Mouse (Mus musculus): Measurements from ENCODE around the gene Ring1. TPM values are rescaled to one million over a fixed set of nuclear protein-coding genes. Genes with fewer than 3 reads are reported as not detected.

The Ring1 gene
- total and polyA plus RNA-seq, 2 experiments from 2014 or later: 19.1 to 19.2 TPM

DNA sequence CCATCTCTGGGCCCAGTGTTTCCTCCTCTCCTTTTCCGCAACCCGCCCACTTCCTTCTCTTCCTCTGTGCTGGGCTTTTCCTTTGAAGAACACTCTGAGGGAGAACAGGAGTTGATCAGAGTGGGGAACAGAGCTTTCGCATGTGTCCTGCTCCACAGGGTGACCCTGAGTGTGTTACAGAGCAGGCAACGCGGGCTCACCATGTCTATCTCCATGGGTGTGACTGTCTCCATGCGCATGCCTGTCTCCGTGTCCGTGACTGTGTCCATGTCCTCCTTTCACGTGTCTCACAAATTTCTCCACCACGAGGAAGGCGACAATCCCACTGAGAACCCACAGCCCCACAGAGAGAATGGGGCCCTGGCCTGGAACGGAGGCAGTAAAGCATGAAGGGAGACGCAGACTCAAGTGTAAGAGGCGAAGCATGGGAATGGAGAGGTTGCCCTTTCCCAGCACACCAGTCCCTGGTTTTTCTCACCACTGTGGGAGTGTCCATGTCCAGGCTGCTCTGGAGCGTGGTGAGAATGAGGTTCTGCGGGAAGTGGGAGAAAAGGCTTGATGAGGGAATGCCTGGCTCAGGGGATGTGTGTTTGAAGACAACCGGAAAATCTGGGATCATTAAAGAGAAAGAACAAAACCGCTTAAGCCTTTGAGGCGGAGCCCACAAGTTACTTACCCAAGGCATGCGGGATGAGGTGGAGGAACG lies 5.6 kb upstream of the Ring1 start:
- Histone ChIP-seq H3K4me2 (ENCODE audit: low read depth, low read length) (peak overlapping the region; percentile 88), H3K9ac (replicated peaks; ENCODE audit: low read length) (peak overlapping the region; percentile 89), H3K27ac (no peak overlapping the region; the same call in 1 of the 2 replicates), H3K27me3 (ENCODE audit: insufficient read depth, low read length) (no peaks in the 10 kb centered on the region), H3K4me3 (ENCODE audit: low read length) (peak overlapping the region; percentile 68), H3K36me3 (ENCODE audit: insufficient read depth, low read length) (peaks cover 18% of the 10 kb centered on the region), H3K9me3 (ENCODE audit: low read length) (no peaks in the 10 kb centered on the region), H3K4me1 (ENCODE audit: insufficient read depth, low read length) (peaks cover 34% of the 10 kb centered on the region)
- WGBS: 67% methylated on average over 21 of the region's 21 CpGs
- TF ChIP-seq CTCF (IDR thresholded peaks at IDR 0.05; ENCODE audit: low read depth): no peak
- DNase-seq (ENCODE audit: low spot score): no peak
- ATAC-seq: no peak

DNA sequence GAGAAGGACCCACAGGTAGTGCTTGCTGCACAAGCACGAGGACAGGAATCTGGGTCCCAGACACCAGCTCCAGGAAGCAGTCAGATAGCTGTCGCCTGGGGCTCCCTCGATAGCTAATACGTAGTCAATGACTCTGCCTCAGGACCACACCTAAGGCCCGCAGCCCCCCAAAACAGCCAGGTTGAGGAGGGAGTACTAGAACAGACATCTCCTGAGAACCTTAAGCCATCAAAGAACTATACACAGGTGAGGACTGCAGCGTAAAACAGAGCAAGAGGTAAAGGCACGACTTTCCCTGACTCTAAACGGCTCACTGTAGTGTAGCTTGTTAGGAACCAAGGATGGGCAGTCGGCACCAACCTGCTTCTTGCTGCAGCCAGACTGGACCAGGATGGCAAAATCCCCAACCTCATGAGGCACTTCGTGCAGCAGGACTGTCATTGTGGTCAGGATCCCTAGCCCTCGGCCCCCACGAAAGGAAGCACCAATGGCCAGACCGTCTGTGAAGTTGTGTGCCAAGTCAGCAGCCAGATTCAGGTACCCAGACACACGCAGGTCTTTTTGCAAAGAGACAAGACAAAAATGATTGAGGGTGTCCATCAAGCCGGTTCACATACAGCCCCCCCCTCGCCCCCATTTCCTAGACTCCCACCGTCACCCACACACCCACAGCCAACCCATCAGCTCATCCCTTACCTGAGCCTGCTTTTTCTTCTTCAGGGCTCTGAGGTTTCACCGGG lies 4.8 kb upstream of the Ring1 start:
- Histone ChIP-seq H3K27me3 (ENCODE audit: insufficient read depth, low read length) (no peaks in the 10 kb centered on the region), H3K4me1 (ENCODE audit: insufficient read depth, low read length) (peaks cover 34% of the 10 kb centered on the region), H3K36me3 (ENCODE audit: insufficient read depth, low read length) (peaks cover 18% of the 10 kb centered on the region), H3K4me3 (ENCODE audit: low read length) (no peak overlapping the region), H3K4me2 (ENCODE audit: low read depth, low read length) (0 out of 2 replicates have a peak overlapping the region, but pooled peaks have one; percentile 88), H3K9ac (replicated peaks; ENCODE audit: low read length) (no peak overlapping the region), H3K27ac (no peak overlapping the region), H3K9me3 (ENCODE audit: low read length) (no peaks in the 10 kb centered on the region)
- ATAC-seq (no peak), DNase-seq (ENCODE audit: low spot score) (no peak)
- TF ChIP-seq CTCF (IDR thresholded peaks at IDR 0.05; ENCODE audit: low read depth): no peak
- 88% methylated on average over 18 of the region's 18 CpGs for WGBS

DNA sequence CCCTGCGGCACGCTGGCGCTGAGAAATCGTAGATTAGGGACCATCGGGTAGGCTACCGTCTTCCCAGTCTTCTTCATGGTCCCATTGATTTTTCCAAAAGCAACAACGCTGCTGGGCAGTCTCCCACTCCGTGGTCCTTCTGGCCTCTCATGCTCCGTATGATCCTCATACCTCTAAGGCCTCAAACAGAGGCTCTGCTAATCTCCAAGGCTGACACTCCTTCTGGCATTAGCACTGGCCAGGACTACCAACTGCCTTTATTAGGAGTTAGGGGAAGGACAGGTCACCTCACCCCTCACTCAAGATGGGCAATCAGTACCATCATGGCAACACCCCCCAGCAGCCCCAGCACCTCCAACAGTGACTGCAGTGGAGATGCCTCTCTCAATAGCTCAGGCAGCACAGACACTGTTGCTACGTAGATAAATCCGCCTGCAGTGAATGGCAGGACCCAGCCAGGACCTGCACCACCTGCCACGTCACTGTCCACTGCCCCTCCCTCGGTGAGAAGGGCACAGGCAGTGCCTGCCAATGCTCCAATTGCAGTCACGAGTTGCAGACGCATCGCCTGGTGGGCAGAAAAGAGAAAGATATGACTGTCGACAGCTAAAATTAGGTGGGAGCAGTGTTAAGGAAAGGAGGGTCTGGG lies 4.1 kb upstream of the Ring1 start:
- H3K9me3 ChIP-seq (ENCODE audit: low read length): no peaks in the 10 kb centered on the region
- ATAC-seq (no peak), DNase-seq (ENCODE audit: low spot score) (no peak)
- peak overlapping the region; percentile 88; the same call in 1 of the 2 replicates for H3K27ac ChIP-seq
- 47% methylated on average over 17 of the region's 17 CpGs for WGBS
- peaks cover 36% of the 10 kb centered on the region for H3K4me1 ChIP-seq (ENCODE audit: insufficient read depth, low read length)
- peaks cover 18% of the 10 kb centered on the region for H3K36me3 ChIP-seq (ENCODE audit: insufficient read depth, low read length)
- H3K27me3 ChIP-seq (ENCODE audit: insufficient read depth, low read length): no peaks in the 10 kb centered on the region
- H3K4me3 ChIP-seq (ENCODE audit: low read length): 0 out of 2 replicates have a peak overlapping the region, but pooled peaks have one; percentile 65
- H3K9ac ChIP-seq (replicated peaks; ENCODE audit: low read length): no peak overlapping the region
- TF ChIP-seq CTCF (IDR thresholded peaks at IDR 0.05; ENCODE audit: low read depth): no peak
- H3K4me2 ChIP-seq (ENCODE audit: low read depth, low read length): 0 out of 2 replicates have a peak overlapping the region, but pooled peaks have one; percentile 98

DNA sequence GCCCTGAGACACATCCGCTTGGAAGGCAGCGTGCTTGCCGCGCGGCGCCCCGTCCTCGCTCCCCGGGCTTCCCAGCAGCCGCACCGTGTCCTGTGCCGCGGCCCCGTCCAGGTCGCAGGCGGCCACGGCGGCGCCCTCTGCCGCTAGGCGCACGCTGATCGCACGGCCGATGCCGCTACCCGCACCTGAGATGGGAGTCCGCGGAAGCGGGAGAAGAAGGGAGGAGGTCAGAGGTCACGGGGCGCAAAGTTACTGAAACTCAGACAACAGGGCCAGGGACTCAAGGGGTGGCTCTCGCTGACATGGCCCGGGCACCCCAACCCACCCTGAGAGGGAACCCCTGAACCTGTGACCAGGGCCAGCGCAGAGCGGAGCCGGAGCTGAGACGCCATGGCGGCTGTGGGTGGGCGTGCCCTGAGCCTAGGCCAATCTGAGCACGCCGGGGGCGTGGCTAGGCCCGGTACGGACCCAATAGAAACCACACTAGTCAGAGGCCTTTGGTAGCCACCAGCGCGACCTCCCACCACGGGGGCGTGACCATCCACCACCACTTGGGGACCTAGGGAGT lies 3.3 kb upstream of the Ring1 start, which contains the start of gene H2-Ke6:
TSS of gene H2-Ke6 (minus strand) at position 405 of the 568 bp plus-strand sequence.
- H3K4me2 ChIP-seq (ENCODE audit: low read depth, low read length): peak within 1 kb of the TSS; percentile 98
- DNase-seq (ENCODE audit: low spot score): peak; percentile 97
- peak within 1 kb of the TSS; percentile 69 for H3K9ac ChIP-seq (replicated peaks; ENCODE audit: low read length)
- peak; percentile 68 for ATAC-seq
- peaks cover 38% of the 10 kb centered on the region for H3K4me1 ChIP-seq (ENCODE audit: insufficient read depth, low read length)
- H3K27ac ChIP-seq: peak within 1 kb of the TSS; percentile 88
- 0 out of 2 replicates have a peak, but pooled peaks have one; percentile 12 for TF ChIP-seq CTCF (IDR thresholded peaks at IDR 0.05; ENCODE audit: low read depth)
- H3K27me3 ChIP-seq (ENCODE audit: insufficient read depth, low read length): no peaks in the 10 kb centered on the region
- under 1% methylated on average over 48 of the region's 49 CpGs for WGBS
- peaks cover 18% of the 10 kb centered on the region for H3K36me3 ChIP-seq (ENCODE audit: insufficient read depth, low read length)
- H3K9me3 ChIP-seq (ENCODE audit: low read length): no peaks in the 10 kb centered on the region
- peak within 1 kb of the TSS; percentile 65 for H3K4me3 ChIP-seq (ENCODE audit: low read length)

DNA sequence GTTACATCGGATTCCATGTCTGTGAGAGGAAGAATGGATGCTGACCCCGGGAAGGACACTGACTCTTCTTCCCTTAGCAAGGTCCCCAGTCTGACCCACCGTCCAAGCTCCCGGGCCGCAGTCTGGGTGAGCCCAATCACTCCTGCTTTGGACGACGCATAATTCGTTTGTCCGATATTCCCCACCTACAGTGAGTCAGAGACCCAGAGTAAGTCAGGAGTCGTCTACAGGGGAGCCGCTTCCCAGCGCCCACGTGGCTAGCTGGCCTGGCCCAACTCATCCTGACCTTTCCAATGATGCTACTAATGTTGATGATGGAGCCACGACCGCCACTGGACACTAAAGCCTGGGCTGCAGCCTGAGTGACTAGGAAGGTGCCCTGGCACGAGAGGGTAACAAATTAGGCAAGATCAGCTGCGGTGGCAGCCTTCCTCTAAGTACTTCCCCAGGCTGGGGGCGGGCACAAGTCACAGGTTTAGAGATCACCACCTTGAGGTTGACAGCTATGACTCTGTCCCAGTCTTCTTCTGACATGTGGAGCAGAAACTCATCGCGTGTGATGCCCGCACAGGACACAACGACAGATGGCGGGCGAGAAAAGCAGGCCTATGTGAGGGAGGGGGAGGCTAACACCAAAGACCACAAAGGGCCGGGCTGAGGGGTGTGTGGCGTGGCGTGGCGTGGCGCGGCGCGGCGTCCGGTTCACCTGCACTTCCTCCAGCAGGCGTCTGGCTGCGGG lies 2.6 kb upstream of the Ring1 start:
- H3K9me3 ChIP-seq (ENCODE audit: low read length): no peaks in the 10 kb centered on the region
- no peak for ATAC-seq
- peaks cover 18% of the 10 kb centered on the region for H3K36me3 ChIP-seq (ENCODE audit: insufficient read depth, low read length)
- peaks cover 38% of the 10 kb centered on the region for H3K4me1 ChIP-seq (ENCODE audit: insufficient read depth, low read length)
- H3K27me3 ChIP-seq (ENCODE audit: insufficient read depth, low read length): no peaks in the 10 kb centered on the region
- peak overlapping the region; percentile 98 for H3K4me2 ChIP-seq (ENCODE audit: low read depth, low read length)
- H3K27ac ChIP-seq: peak overlapping the region; percentile 88
- H3K9ac ChIP-seq (replicated peaks; ENCODE audit: low read length): peak overlapping the region; percentile 69
- H3K4me3 ChIP-seq (ENCODE audit: low read length): peak overlapping the region; percentile 65
- 3% methylated on average over 36 of the region's 36 CpGs for WGBS
- DNase-seq (ENCODE audit: low spot score): peak; percentile 54
- TF ChIP-seq CTCF (IDR thresholded peaks at IDR 0.05; ENCODE audit: low read depth): peak; percentile 16; the same call in 1 of the 2 replicates
